ENCODE assay signal across 14 mouse cellular contexts in the genomic region with DNA sequence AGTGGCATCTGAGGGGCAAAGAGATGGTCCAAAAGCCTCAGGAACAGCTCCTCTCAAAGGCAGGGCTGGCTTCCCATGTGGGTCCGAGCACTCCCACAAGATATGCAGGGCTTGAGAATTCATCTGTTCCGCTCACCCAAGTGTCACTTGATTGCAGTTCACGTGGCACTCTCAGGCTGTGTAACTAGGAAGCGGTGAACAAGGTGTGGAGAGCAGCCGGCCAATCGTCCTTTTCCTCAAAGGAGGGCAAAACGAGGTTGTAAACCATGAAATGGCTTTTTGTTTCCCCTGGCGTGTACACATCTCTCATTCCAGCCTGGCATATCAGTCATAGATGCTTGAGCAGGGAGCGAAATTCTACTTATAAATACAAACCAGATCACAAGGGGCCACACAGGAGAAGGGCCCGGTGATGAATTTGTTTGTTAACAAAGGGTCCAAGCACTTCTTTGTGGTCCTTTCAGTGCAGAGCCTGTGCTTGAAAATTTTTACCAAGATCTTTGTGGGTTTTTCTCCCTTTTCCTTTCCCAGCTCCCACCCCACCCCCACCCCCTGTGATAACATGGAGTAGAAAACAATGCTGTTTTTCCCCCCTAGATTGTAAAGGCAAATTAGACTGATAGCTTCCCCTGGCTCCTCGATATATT.
DNase-seq lines count a peak whose midpoint lies in the region; ATAC-seq and TF ChIP-seq lines count a peak whose summit lies in the region.
"Had no signal": no experiment of that assay in that cellular context is flagged by ENCODE, and none has a peak within 500 bp of the region (broad histone marks: within the 10 kb centered on the region; RNA-seq: fewer than 3 reads in every experiment).

No protein-coding gene starts in this region.

- no peak for TF ChIP-seq POLR2A in lung, adult 2 months (IDR thresholded peaks at IDR 0.05; ENCODE audit: borderline replicate concordance, extremely low read depth, low read depth, low read length)

- H3K36me3 ChIP-seq in heart, embryonic 14.5 days (ENCODE audit: control insufficient read depth, insufficient read depth, low read length), result no peaks in the 10 kb centered on the region
- no peaks in the 10 kb centered on the region for H3K36me3 ChIP-seq in forebrain, embryonic 14.5 days (ENCODE audit: control insufficient read depth, insufficient read depth, low read length)
- no peaks in the 10 kb centered on the region for H3K36me3 ChIP-seq in midbrain, postnatal 0 days (ENCODE audit: insufficient read depth, low read length)
- H3K36me3 ChIP-seq in liver, postnatal 0 days (replicated peaks; ENCODE audit: insufficient read depth, low read length), result no peaks in the 10 kb centered on the region
- H3K36me3 ChIP-seq: limb, embryonic 15.5 days had no signal

- peak overlapping the region in 1 of 2 experiments; percentile 4; a peak in 2 of 4 replicates for H3K4me3 ChIP-seq in heart, embryonic 14.5 days (ENCODE audit: control insufficient read depth in 1 of 2, insufficient read depth in 1 of 2, low read depth in 1 of 2, low read length in 2 of 2)
- H3K4me3 ChIP-seq in forebrain, embryonic 14.5 days (ENCODE audit: low read depth, low read length), result no peak overlapping the region
- H3K4me3 ChIP-seq in lung, adult 2 months (replicated peaks; ENCODE audit: extremely low read depth, low read depth, low read length), result no peak overlapping the region
- H3K4me3 ChIP-seq in midbrain, postnatal 0 days (ENCODE audit: low read depth, low read length), result no peak overlapping the region
- no peak overlapping the region for H3K4me3 ChIP-seq in liver, postnatal 0 days (ENCODE audit: low read depth, low read length)
- H3K4me3 ChIP-seq: limb, embryonic 15.5 days had no signal

- no peak for TF ChIP-seq CTCF in lung, adult 2 months (IDR thresholded peaks at IDR 0.05; ENCODE audit: insufficient read depth, low read length)
- TF ChIP-seq CTCF in midbrain, postnatal 0 days (IDR thresholded peaks at IDR 0.05), result no peak
- no peak for TF ChIP-seq CTCF in liver, postnatal 0 days (IDR thresholded peaks at IDR 0.05; ENCODE audit: low read depth)

- intact Hi-C loops in heart, postnatal 10 days (cut with DNase I), result no loop called here
- intact Hi-C loops in left cerebral cortex, postnatal 14 days (cut with DNase I), result no loop called here

- no peaks in the 10 kb centered on the region for H3K27me3 ChIP-seq in heart, embryonic 14.5 days (ENCODE audit: control insufficient read depth, insufficient read depth, low read length)
- H3K27me3 ChIP-seq in forebrain, embryonic 14.5 days (replicated peaks; ENCODE audit: control insufficient read depth, insufficient read depth, low read length), result no peaks in the 10 kb centered on the region
- no peaks in the 10 kb centered on the region for H3K27me3 ChIP-seq in midbrain, postnatal 0 days (ENCODE audit: insufficient read depth, low read length)
- no peaks in the 10 kb centered on the region for H3K27me3 ChIP-seq in liver, postnatal 0 days (ENCODE audit: insufficient read depth, low read length)
- H3K27me3 ChIP-seq: limb, embryonic 15.5 days; Patski had no signal

- no peak overlapping the region for H3K27ac ChIP-seq in heart, embryonic 14.5 days (replicated peaks in 1 of 2; ENCODE audit: control insufficient read depth in 1 of 2, insufficient read depth in 1 of 2, low read depth in 2 of 2, low read length in 2 of 2)
- H3K27ac ChIP-seq in forebrain, embryonic 14.5 days (ENCODE audit: low read depth, low read length), result peak overlapping the region; percentile 10; the same call in 1 of the 2 replicates
- 0 out of 2 replicates have a peak overlapping the region, but pooled peaks have one; percentile 18 for H3K27ac ChIP-seq in midbrain, postnatal 0 days (ENCODE audit: low read depth, low read length)
- H3K27ac ChIP-seq in liver, postnatal 0 days (ENCODE audit: low read depth), result no peak overlapping the region
- H3K27ac ChIP-seq: limb, embryonic 15.5 days had no signal

- no peak overlapping the region for H3K9ac ChIP-seq in heart, embryonic 14.5 days (ENCODE audit: low read length)
- H3K9ac ChIP-seq in forebrain, embryonic 14.5 days (ENCODE audit: low read length), result no peak overlapping the region
- no peak overlapping the region for H3K9ac ChIP-seq in midbrain, postnatal 0 days (replicated peaks; ENCODE audit: low read length, poor library complexity, severe bottlenecking)
- H3K9ac ChIP-seq in liver, postnatal 0 days (replicated peaks), result no peak overlapping the region
- H3K9ac ChIP-seq: limb, embryonic 15.5 days had no signal

- TF ChIP-seq EP300 in liver, postnatal 0 days (IDR thresholded peaks at IDR 0.05; ENCODE audit: low read depth), result no peak

- H3K4me2 ChIP-seq in heart, embryonic 14.5 days (ENCODE audit: low read length), result peak overlapping the region; percentile 40
- H3K4me2 ChIP-seq in forebrain, embryonic 14.5 days (ENCODE audit: low read length), result 0 out of 2 replicates have a peak overlapping the region, but pooled peaks have one; percentile 8
- no peak overlapping the region for H3K4me2 ChIP-seq in midbrain, postnatal 0 days (ENCODE audit: low read depth, low read length, poor library complexity, severe bottlenecking)
- H3K4me2 ChIP-seq in liver, postnatal 0 days (ENCODE audit: low read depth, low read length), result no peak overlapping the region
- H3K4me2 ChIP-seq: limb, embryonic 15.5 days had no signal

- no peak for ATAC-seq in heart, embryonic 14.5 days (ENCODE audit: insufficient number of reproducible peaks, insufficient read depth, low FRiP score, low read depth)
- no peak for ATAC-seq in forebrain, embryonic 14.5 days
- no peak for ATAC-seq in midbrain, postnatal 0 days (ENCODE audit: low FRiP score)
- no peak for ATAC-seq in liver, postnatal 0 days
- ATAC-seq: CD4-positive, CD25-positive, alpha-beta regulatory T cell, adult 4 months; intestine, embryonic 16.5 days; Patski had no signal

- H3K4me1 ChIP-seq in heart, embryonic 14.5 days (ENCODE audit: control insufficient read depth in 2 of 2, insufficient read depth in 2 of 2, low read length in 2 of 2), result peaks cover 5 to 14% of the 10 kb centered on the region in 2 experiments; a peak in 3 of 4 replicates
- peaks cover 11% of the 10 kb centered on the region; the same call in 1 of the 2 replicates for H3K4me1 ChIP-seq in forebrain, embryonic 14.5 days (ENCODE audit: control insufficient read depth, insufficient read depth, low read length)
- H3K4me1 ChIP-seq in lung, adult 2 months (ENCODE audit: control insufficient read depth, insufficient read depth, low read length), result no peaks in the 10 kb centered on the region
- H3K4me1 ChIP-seq in midbrain, postnatal 0 days (ENCODE audit: insufficient read depth, low read length), result no peaks in the 10 kb centered on the region
- no peaks in the 10 kb centered on the region for H3K4me1 ChIP-seq in liver, postnatal 0 days (ENCODE audit: insufficient read depth)
- H3K4me1 ChIP-seq: limb, embryonic 15.5 days had no signal

- H3K9me3 ChIP-seq in heart, embryonic 14.5 days (ENCODE audit: control insufficient read depth, low read length), result no peaks in the 10 kb centered on the region
- no peaks in the 10 kb centered on the region for H3K9me3 ChIP-seq in forebrain, embryonic 14.5 days (replicated peaks; ENCODE audit: control insufficient read depth, low read length)
- H3K9me3 ChIP-seq in midbrain, postnatal 0 days (ENCODE audit: low read length), result no peaks in the 10 kb centered on the region
- no peaks in the 10 kb centered on the region for H3K9me3 ChIP-seq in liver, postnatal 0 days (ENCODE audit: low read length)
- H3K9me3 ChIP-seq: limb, embryonic 15.5 days had no signal

- DNase-seq in heart, postnatal 10 days, result no peak
- peak; percentile 25 for DNase-seq in forebrain, embryonic 14.5 days (ENCODE audit: low spot score)
- DNase-seq in lung, adult 2 months, result peak; percentile 61
- peak; percentile 24 for DNase-seq in midbrain, postnatal 0 days (ENCODE audit: low spot score)
- DNase-seq in liver, postnatal 0 days, result no peak
- no peak for DNase-seq in left cerebral cortex, postnatal 14 days (ENCODE audit: low spot score in 2 of 2)
- DNase-seq in adrenal gland, postnatal 4 days (ENCODE audit: low spot score in 2 of 2), result no peak
- DNase-seq: adrenal gland, postnatal 25 days; cerebellum, adult 2 months had no signal

- WGBS in heart, embryonic 14.5 days, result 28% methylated on average over 11 of the region's 11 CpGs
- 26% methylated on average over 11 of the region's 11 CpGs for WGBS in forebrain, embryonic 14.5 days
- 58% methylated on average over 11 of the region's 11 CpGs for WGBS in lung, adult 2 months
- WGBS in midbrain, postnatal 0 days, result 20% methylated on average over 11 of the region's 11 CpGs
- WGBS in liver, postnatal 0 days (ENCODE audit: insufficient replicate concordance), result 61% methylated on average over 11 of the region's 11 CpGs

Comparison
In these comparisons a context has a peak if more than half of its experiments do, and no peak if none do; other contexts are left out.
1. H3K27ac ChIP-seq: peak in forebrain, embryonic 14.5 days (single experiment) and midbrain, postnatal 0 days (single experiment); none in heart, embryonic 14.5 days (0 of 2) and liver, postnatal 0 days (single experiment).
2. H3K4me2 ChIP-seq: peak in heart, embryonic 14.5 days (single experiment) and forebrain, embryonic 14.5 days (single experiment); none in midbrain, postnatal 0 days (single experiment) and liver, postnatal 0 days (single experiment).
3. DNase-seq: peak in forebrain, embryonic 14.5 days (single experiment), lung, adult 2 months (single experiment) and midbrain, postnatal 0 days (single experiment); none in heart, postnatal 10 days (0 of 2), liver, postnatal 0 days (single experiment), left cerebral cortex, postnatal 14 days (0 of 2) and adrenal gland, postnatal 4 days (0 of 2).